Mouse (Mus musculus): ENCODE results near the gene A630073D07Rik.
"Not testable (repeated sequence)": the region's sequence is repeated elsewhere in the genome, so short reads cannot be mapped to it uniquely, and the experiment has no call there.

Gene A630073D07Rik

GRCm38 (mm10) chr6:132651426-132651825 lies at the start of gene A630073D07Rik:
Gene A630073D07Rik (minus strand): TSS chr6:132651526.
- DNase-seq = no peak

DNA sequence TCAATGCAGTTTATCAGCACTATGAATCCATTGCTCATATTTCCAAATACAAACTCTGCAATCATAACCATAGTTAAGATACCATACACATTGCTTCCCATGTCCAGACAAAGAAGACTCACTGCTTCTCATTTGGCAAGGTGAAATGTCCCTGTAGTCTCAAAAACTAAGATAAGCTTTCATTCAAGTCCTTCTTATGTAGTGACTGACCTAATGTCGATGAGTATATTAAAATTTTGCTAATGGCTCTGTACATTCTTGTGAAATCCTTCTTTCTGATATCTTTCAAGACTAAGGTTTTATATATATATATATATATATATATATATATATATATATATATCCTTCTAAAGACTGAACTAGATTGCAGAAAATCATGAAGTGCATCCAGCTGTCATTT lies 49.6 kb upstream of the A630073D07Rik start, which contains the start of gene Tas2r121:
Gene Tas2r121 (minus strand): TSS at position 101 of the 400 bp plus-strand sequence.
- DNase-seq = no peak

GRCm38 (mm10) chr6:132691596-132691995 lies 40.3 kb upstream of the A630073D07Rik start:
- DNase-seq = not testable (repeated sequence)

- no peak for DNase-seq
These were observed 5.3 kb upstream of the A630073D07Rik start, which contains the start of gene Tas2r120 for GRCm38 (mm10) chr6:132656653-132657052. Gene Tas2r120 (plus strand): TSS chr6:132656953.

GRCm38 (mm10) chr6:132649399-132649798 lies 1.9 kb downstream of the A630073D07Rik start:
- no peak for DNase-seq

DNA sequence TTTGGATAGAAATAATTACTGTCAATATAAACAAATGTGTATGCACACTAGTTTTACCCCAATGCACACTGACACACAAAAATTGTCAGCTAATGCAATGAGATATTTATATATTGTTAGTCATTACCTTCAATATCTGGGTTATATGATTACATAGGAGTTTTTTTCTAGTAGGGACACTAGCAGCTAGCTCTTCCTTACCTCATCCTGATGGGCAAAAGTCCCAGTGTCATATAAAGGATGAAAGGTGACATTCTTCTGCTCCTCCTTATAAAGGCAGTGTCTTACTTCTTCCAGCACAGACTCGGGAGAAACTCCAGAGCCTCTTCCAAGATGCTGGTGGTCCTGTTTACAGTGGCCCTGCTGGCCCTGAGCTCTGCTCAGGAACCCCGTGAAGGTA lies 55.7 kb downstream of the A630073D07Rik start, which contains the start of gene Prp2:
Gene Prp2 (plus strand): TSS at position 301 of the 400 bp plus-strand sequence.
- not testable (repeated sequence) for DNase-seq

All from spleen, adult 18-20 months (tissue).